Mouse (Mus musculus) forebrain, embryonic 15.5 days (tissue): ENCODE results near the gene Arsj. TPM values are rescaled to one million over a fixed set of nuclear protein-coding genes. Genes with fewer than 3 reads are reported as not detected.

Source experiments
- ATAC-seq: fragments of 200-750 bp; cut with Nextera tagmentation; replicated peaks from 2 replicates; pipeline ENCODE4 v1.8.0; 2017; ENCODE audit warnings: mild to moderate bottlenecking, moderate TSS enrichment, moderate library complexity
- H3K27ac ChIP-seq: fragments of 300-500 bp; sonication (generic); replicated peaks from 2 replicates; pipeline ENCODE4 v1.5.1; 2015; ENCODE audit warnings: mild to moderate bottlenecking, inconsistent platforms
- H3K27me3 ChIP-seq: fragments of 300-500 bp; sonication (generic); 2 replicates; pipeline ENCODE4 v1.6.1; 2015; ENCODE audit warnings: inconsistent platforms
- H3K36me3 ChIP-seq: fragments of 300-500 bp; sonication (generic); 2 replicates; pipeline ENCODE4 v1.6.1; 2015; ENCODE audit warnings: mild to moderate bottlenecking, inconsistent platforms
- H3K4me1 ChIP-seq: fragments of 300-500 bp; sonication (generic); 2 replicates; pipeline ENCODE4 v1.6.1; 2015; ENCODE audit warnings: inconsistent platforms
- H3K4me2 ChIP-seq: fragments of 300-500 bp; sonication (generic); replicated peaks from 2 replicates; pipeline ENCODE4 v1.6.1; 2015; ENCODE audit warnings: mild to moderate bottlenecking, inconsistent platforms
- H3K4me3 ChIP-seq: fragments of 300-500 bp; sonication (generic); 2 replicates; pipeline ENCODE4 v1.5.1; 2015; ENCODE audit warnings: mild to moderate bottlenecking, inconsistent platforms
- H3K9ac ChIP-seq: fragments of 300-500 bp; sonication (generic); replicated peaks from 2 replicates; pipeline ENCODE4 v1.6.1; 2015; ENCODE audit warnings: mild to moderate bottlenecking, inconsistent platforms
- H3K9me3 ChIP-seq: fragments of 300-500 bp; sonication (generic); 2 replicates; pipeline ENCODE4 v1.6.1; 2016; ENCODE audit warnings: inconsistent platforms
- WGBS: fragments of 180-500 bp; shearing (Covaris S2); methylation state at CpG from one replicate; pipeline ENCODE4 v1.1.7; 2015; ENCODE audit warnings: mixed read lengths; 5-methylcytosine and 5-hydroxymethylcytosine counted together
- polyA plus RNA-seq: library from polyadenylated mRNA; unstranded; fragments of >200 nt; fragmentation: Nextera tagmentation; extraction: Ambion mirVana; gene quantifications from 2 replicates; pipeline ENCODE4 v1.2.1, GENCODE M21; 2015

The Arsj gene
- polyA plus RNA-seq, 1 experiment from 2014 or later, result 0.11 TPM

- Histone ChIP-seq H3K4me1 (no peaks in the 10 kb centered on the region), H3K4me3 (no peak overlapping the region)
- WGBS, result 75% methylated on average over 9 of the region's 9 CpGs
These were observed 9.5 kb downstream of the Arsj start for GRCm38 (mm10) chr3:126372815-126373545.

GRCm38 (mm10) chr3:126373721-126374120 lies 10.2 kb downstream of the Arsj start:
- no peaks in the 10 kb centered on the region for H3K36me3 ChIP-seq
- no peak overlapping the region for H3K9ac ChIP-seq
- H3K27ac ChIP-seq, result no peak overlapping the region
- no peak for ATAC-seq
- no peaks in the 10 kb centered on the region for H3K27me3 ChIP-seq
- WGBS, result 76% methylated on average over 1 of the region's 1 CpGs
- no peak overlapping the region for H3K4me3 ChIP-seq
- no peaks in the 10 kb centered on the region for H3K9me3 ChIP-seq
- H3K4me1 ChIP-seq, result no peaks in the 10 kb centered on the region
- no peak overlapping the region for H3K4me2 ChIP-seq

More at GRCm38 (mm10) chr3:126372815-126373545, 9.5 kb downstream of the Arsj start:
- no peak overlapping the region for H3K4me2 ChIP-seq
- no peak for ATAC-seq
- H3K27me3 ChIP-seq, result no peaks in the 10 kb centered on the region
- H3K9ac ChIP-seq, result no peak overlapping the region
- no peaks in the 10 kb centered on the region for H3K9me3 ChIP-seq
- H3K36me3 ChIP-seq, result no peaks in the 10 kb centered on the region
- no peak overlapping the region for H3K27ac ChIP-seq

DNA sequence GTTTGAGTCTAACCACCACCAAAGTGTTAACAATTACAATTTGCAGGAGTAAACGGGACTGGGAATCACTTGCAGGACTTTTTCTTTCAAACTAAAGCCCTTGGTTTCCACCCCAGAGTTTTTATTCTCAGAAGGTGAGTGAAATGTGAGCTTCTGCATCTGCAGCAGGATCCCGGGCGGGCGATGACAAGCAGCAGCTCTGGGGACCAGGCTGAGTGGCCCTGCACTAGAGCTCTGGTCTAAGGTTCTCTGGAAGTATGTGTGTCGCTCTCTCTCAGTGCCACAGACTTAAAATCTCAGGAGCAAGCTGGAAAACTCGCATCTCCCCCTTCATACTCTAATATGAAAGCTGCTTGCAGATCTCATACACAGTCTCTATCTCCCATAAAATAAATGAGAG lies 15.8 kb downstream of the Arsj start:
- WGBS, result 84% methylated on average over 6 of the region's 6 CpGs
- ATAC-seq, result no peak
- no peaks in the 10 kb centered on the region for H3K27me3 ChIP-seq

GRCm38 (mm10) chr3:126379702-126380101 lies 16.2 kb downstream of the Arsj start:
- Histone ChIP-seq H3K27ac (no peak overlapping the region), H3K9ac (no peak overlapping the region), H3K4me1 (peaks cover 8% of the 10 kb centered on the region), H3K27me3 (no peaks in the 10 kb centered on the region), H3K4me2 (no peak overlapping the region), H3K9me3 (no peaks in the 10 kb centered on the region), H3K36me3 (no peaks in the 10 kb centered on the region), H3K4me3 (no peak overlapping the region)
- ATAC-seq, result no peak
- 75% methylated on average over 2 of the region's 2 CpGs for WGBS

More for the DNA sequence above, 15.8 kb downstream of the Arsj start:
- Histone ChIP-seq H3K9me3 (no peaks in the 10 kb centered on the region), H3K4me1 (peaks cover 4% of the 10 kb centered on the region; the same call in 1 of the 2 replicates), H3K27ac (no peak overlapping the region), H3K36me3 (no peaks in the 10 kb centered on the region), H3K4me3 (no peak overlapping the region), H3K9ac (no peak overlapping the region), H3K4me2 (no peak overlapping the region)

DNA sequence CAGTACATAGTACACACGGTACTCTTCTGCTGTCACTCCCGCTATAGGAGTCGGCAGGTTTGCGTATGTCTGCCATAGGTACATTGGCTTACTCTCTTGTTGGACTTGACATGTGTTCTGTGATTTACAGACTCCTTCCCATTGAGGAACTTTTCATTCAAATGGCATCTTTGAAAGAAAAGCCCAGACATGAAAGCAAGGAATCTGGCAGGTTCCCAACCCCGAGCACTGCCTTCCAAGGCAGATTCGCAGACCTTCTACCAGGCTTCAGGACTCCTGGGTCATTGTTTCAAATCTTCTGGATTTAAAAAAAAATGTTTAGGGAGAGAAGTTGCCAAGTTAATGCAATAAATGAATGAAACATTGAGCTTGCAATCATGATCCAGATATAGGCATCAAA lies 19.8 kb downstream of the Arsj start:
- no peak overlapping the region for H3K9ac ChIP-seq
- no peaks in the 10 kb centered on the region for H3K27me3 ChIP-seq
- no peak; the same call in 1 of the 2 replicates for ATAC-seq
- no peak overlapping the region for H3K4me3 ChIP-seq
- H3K27ac ChIP-seq, result no peak overlapping the region
- no peaks in the 10 kb centered on the region for H3K9me3 ChIP-seq
- WGBS, result 51% methylated on average over 6 of the region's 6 CpGs
- H3K36me3 ChIP-seq, result no peaks in the 10 kb centered on the region
- H3K4me2 ChIP-seq, result no peak overlapping the region
- H3K4me1 ChIP-seq, result peaks cover 9% of the 10 kb centered on the region

- H3K36me3 ChIP-seq, result no peaks in the 10 kb centered on the region
These were observed 21.4 kb downstream of the Arsj start for GRCm38 (mm10) chr3:126384657-126385438.

DNA sequence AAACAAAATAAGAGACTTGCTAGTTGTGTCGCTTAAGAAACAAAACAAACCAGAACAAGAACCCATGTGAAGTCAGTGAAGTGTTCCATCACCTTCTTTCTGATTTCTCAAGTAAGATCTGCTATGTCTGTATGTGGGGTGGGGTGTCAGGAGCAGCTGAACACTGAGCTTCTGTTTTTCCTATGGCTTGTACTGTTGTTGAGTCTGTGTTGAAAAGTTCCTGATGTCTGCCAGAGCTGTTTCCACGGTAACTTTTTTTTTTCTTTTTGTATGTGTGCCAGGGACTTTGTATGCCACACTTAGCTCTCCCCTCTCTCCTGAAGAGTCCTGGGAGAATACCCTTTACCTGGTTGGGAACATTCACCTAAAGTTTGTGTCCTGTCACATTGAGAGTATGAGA lies 34.0 kb downstream of the Arsj start:
- Histone ChIP-seq H3K27me3 (no peaks in the 10 kb centered on the region), H3K36me3 (no peaks in the 10 kb centered on the region), H3K4me3 (no peak overlapping the region), H3K9me3 (no peaks in the 10 kb centered on the region), H3K4me1 (no peaks in the 10 kb centered on the region), H3K4me2 (no peak overlapping the region), H3K9ac (no peak overlapping the region), H3K27ac (no peak overlapping the region)
- WGBS, result 41% methylated on average over 2 of the region's 2 CpGs
- peak; percentile 53; the same call in 1 of the 2 replicates for ATAC-seq

More at GRCm38 (mm10) chr3:126384657-126385438, 21.4 kb downstream of the Arsj start:
- no peak overlapping the region for H3K4me2 ChIP-seq
- ATAC-seq, result peak; percentile 58
- peaks cover 9% of the 10 kb centered on the region for H3K4me1 ChIP-seq
- H3K9me3 ChIP-seq, result no peaks in the 10 kb centered on the region
- H3K27ac ChIP-seq, result no peak overlapping the region
- WGBS, result 37% methylated on average over 14 of the region's 14 CpGs
- no peaks in the 10 kb centered on the region for H3K27me3 ChIP-seq
- no peak overlapping the region for H3K9ac ChIP-seq
- no peak overlapping the region for H3K4me3 ChIP-seq

- WGBS, result 71% methylated on average over 7 of the region's 7 CpGs
These were observed 34.6 kb downstream of the Arsj start for GRCm38 (mm10) chr3:126397985-126398630.

DNA sequence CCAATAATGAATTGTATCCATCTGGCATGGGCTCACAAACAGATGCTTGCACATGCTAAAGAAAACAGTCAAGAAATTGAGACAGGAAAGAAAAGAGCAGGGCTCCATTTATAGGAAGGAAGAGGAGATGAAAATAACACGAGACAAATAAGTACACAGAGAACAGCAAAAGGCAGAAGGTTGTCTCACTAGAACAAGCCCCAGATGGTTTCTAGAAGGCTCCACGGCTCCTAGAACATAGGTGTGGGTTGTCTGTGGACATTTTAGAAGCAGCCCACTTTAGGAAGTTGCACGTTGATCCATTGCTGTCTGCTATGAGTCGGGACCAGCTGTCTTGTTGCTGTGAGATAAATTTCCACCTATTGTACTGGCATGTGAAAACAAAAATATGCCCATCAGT lies 37.2 kb downstream of the Arsj start:
- no peaks in the 10 kb centered on the region for H3K4me1 ChIP-seq
- H3K9me3 ChIP-seq, result no peaks in the 10 kb centered on the region
- H3K27ac ChIP-seq, result no peak overlapping the region
- no peak for ATAC-seq
- no peak overlapping the region for H3K4me2 ChIP-seq
- 82% methylated on average over 4 of the region's 4 CpGs for WGBS
- H3K4me3 ChIP-seq, result no peak overlapping the region
- H3K9ac ChIP-seq, result no peak overlapping the region
- no peaks in the 10 kb centered on the region for H3K36me3 ChIP-seq
- H3K27me3 ChIP-seq, result no peaks in the 10 kb centered on the region

More at GRCm38 (mm10) chr3:126397985-126398630, 34.6 kb downstream of the Arsj start:
- no peak for ATAC-seq
- no peaks in the 10 kb centered on the region for H3K36me3 ChIP-seq
- H3K27me3 ChIP-seq, result no peaks in the 10 kb centered on the region
- no peak overlapping the region for H3K4me2 ChIP-seq
- no peaks in the 10 kb centered on the region for H3K9me3 ChIP-seq
- no peak overlapping the region for H3K4me3 ChIP-seq
- H3K9ac ChIP-seq, result no peak overlapping the region
- no peak overlapping the region for H3K27ac ChIP-seq
- H3K4me1 ChIP-seq, result no peaks in the 10 kb centered on the region

DNA sequence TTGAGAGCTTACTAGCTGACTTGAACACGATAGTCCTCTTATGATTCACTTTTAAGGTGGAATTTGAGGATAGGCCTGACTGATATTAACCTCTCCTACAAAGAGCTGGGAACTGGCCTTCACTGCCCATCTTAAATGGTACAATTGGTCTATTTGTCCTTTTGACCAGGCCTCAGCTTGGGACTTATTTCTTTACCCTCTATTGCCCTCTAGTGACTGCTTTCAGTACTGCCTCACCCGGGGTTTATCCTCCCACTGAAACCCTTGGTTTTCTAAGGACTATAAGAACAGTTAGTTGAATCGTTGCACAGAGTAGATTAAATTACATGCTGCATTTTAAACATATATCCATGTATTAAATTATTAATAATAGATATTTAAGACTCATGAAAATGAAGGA lies 39.4 kb downstream of the Arsj start:
- Histone ChIP-seq H3K4me3 (no peak overlapping the region), H3K27me3 (no peaks in the 10 kb centered on the region), H3K9ac (no peak overlapping the region), H3K36me3 (no peaks in the 10 kb centered on the region), H3K9me3 (no peaks in the 10 kb centered on the region), H3K4me1 (no peaks in the 10 kb centered on the region), H3K4me2 (no peak overlapping the region), H3K27ac (no peak overlapping the region)
- ATAC-seq, result 0 out of 2 replicates have a peak, but pooled peaks have one; percentile 23
- 25% methylated on average over 3 of the region's 3 CpGs for WGBS

GRCm38 (mm10) chr3:126404199-126404598 lies 40.7 kb downstream of the Arsj start:
- 91% methylated on average over 2 of the region's 2 CpGs for WGBS
- ATAC-seq, result no peak
- H3K36me3 ChIP-seq, result no peaks in the 10 kb centered on the region
- H3K4me1 ChIP-seq, result no peaks in the 10 kb centered on the region
- H3K4me3 ChIP-seq, result no peak overlapping the region
- H3K27me3 ChIP-seq, result no peaks in the 10 kb centered on the region
- no peaks in the 10 kb centered on the region for H3K9me3 ChIP-seq
- H3K4me2 ChIP-seq, result no peak overlapping the region
- no peak overlapping the region for H3K27ac ChIP-seq
- no peak overlapping the region for H3K9ac ChIP-seq

DNA sequence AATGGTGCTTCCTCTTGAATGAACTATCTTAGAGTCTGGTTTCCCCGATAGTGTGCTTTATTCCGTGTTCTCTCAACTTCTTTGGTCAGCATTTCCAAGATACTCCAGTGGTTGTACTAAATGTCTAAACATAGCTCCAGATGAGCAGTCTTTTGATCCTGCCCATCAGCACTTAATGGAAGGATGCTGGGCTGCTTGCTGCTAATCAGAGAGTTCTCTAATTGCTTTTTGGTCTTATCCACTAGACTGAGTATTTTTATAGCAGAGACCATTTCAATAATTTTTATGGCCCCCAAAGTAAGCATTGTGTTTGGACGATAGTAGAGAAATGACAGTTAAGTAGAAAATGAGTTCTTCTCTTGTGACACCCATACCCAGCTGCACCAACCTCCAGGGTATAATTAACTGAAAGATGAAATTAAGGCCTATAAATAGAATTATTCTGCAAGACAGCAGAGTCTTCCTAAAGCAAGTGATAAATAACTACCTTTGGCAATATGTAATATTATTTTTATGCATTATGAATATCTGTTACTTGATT lies 67.1 kb downstream of the Arsj start:
- Histone ChIP-seq H3K4me3 (no peak overlapping the region), H3K9ac (no peak overlapping the region), H3K4me1 (no peaks in the 10 kb centered on the region), H3K4me2 (no peak overlapping the region), H3K36me3 (no peaks in the 10 kb centered on the region), H3K9me3 (no peaks in the 10 kb centered on the region), H3K27ac (no peak overlapping the region), H3K27me3 (no peaks in the 10 kb centered on the region)
- 88% methylated on average over 3 of the region's 3 CpGs for WGBS
- ATAC-seq, result no peak
